Mouse (Mus musculus): ENCODE results near the gene Tmem116. TPM values are rescaled to one million over a fixed set of nuclear protein-coding genes. Genes with fewer than 3 reads are reported as not detected.
A peak's percentile ranks its signal among the peaks of the same experiment; 100 is the strongest.

Tmem116 gene
- 6.9 and 9.2 TPM in 2 replicates for polyA plus RNA-seq (2012; rRNA removed)

DNA sequence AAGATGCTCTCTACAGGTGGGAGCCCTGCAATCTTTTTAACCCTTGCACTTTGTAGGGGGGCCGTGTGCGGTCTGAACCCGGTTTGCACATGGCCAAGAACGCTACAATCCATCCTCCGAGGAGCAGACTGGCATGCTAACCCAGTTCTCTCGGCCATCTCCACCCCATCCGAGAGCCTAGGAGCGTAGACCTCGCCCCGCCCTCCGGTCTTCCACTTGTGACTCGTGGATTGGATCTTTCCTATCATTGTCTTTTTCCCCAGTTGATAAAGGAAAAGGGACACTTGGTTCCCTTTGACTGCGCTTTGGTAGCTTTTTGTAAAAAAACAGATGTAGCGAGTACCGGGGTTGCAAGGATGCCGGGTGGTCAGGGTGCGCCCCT is at the start of gene Tmem116:
Tmem116 (plus strand) TSS at position 250 of the 382 bp plus-strand sequence.
- no peak for DNase-seq (ENCODE audit: extremely low spot score in 1 of 2, low spot score in 1 of 2)

DNA sequence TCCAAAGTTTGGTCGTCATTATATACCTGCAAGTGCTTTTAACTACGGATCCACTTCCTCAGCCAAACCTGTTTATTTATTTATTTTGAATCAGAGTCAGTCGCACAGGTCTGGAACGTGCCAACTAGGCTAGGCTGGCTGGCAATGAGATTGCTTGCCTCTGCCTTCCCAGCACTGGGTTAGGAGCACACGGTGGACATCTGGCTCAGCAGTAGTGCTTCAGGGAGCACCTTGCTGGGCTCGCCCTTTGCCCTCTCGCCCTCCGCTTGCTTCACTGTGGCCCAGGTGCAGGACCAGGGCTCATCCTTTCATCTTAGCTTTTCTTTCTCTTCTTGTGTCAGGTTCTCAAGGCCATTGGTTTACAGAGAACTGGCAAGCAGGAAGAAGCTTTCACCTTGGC is 43.8 kb upstream of the Tmem116 start:
- DNase-seq (ENCODE audit: extremely low spot score in 1 of 2, low spot score in 1 of 2) = no peak

DNA sequence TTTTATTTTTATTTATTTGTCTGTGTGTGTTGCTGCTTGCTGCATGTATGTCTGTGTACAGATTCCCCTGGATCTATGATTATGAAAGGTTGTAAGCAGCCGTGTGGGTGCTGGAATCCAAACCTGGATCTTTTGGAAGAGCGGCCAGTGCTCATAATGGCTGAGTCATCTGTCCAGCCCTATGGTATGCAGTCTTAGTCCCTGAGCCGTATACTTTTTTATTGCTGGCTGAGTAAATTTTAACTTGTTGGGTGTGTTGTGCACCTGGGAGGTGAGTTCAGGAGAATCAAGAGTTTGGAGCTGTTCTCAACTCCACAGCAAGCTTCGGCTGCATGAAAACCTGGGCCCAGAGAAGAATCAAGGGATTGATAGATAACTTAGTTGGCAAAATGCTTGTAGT is 40.7 kb upstream of the Tmem116 start:
- no peak for DNase-seq (ENCODE audit: extremely low spot score in 1 of 2, low spot score in 1 of 2)

DNA sequence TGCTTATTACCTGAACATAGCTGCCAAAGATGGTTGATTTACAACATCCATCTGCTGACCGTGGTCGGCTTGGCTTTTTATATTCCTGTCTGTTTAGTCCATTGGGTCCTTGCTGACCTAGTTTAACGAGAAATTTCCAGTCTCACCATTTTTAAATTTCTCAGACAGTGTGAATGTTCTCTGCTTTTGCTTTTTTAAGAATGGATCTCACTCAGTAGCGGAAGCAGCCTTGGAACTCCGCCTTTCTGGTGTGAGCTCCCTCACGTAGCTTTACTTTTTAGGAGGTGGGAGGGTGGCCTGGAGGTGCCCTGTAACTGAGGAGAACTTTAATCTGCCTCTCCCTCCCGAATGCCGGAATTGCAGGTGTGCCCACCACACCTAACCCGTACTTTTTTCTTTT is 31.0 kb upstream of the Tmem116 start:
- no peak for DNase-seq (ENCODE audit: extremely low spot score in 1 of 2, low spot score in 1 of 2)

DNA sequence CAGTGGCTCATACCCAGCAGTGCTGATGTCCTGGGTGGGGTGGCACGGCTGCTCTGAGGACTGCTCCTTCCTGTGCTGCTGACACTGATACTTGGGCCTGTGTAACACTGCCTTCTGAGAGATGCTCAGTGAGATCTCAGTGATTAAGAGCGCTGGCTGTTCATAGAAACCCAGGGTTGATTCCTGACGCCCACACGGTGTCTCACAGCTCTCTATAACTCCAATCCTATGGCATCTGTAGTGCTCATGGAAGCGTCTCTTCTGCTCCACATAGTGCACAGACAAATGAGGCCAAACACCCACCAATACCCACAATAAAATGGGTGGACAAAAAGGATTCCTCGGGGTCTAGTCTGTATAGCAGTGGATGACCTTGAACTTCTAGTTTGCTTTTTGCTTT is 28.9 kb upstream of the Tmem116 start:
- DNase-seq (ENCODE audit: extremely low spot score in 1 of 2, low spot score in 1 of 2) = peak in 1 of 2 experiments; percentile 53

DNA sequence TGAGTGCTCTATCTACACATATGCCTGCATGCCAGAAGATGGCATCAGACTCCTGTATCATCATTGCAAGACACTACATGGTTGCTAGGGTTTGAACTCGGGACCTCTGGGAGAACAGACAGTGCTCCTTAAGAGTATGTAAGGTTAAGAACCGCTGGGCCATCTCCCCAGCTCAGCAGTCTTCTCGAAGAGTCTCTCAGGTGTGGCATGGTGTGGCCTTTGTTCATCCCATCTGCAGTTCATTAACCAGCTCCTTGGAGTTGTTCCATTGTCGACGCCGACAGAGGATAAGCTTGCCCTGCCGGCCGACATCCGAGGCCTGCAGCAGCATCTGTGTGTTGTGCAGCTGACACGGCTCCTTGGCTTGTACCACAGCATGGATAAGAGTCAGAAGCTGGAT is 28.4 kb upstream of the Tmem116 start:
- DNase-seq (ENCODE audit: extremely low spot score in 1 of 2, low spot score in 1 of 2) = no peak

DNA sequence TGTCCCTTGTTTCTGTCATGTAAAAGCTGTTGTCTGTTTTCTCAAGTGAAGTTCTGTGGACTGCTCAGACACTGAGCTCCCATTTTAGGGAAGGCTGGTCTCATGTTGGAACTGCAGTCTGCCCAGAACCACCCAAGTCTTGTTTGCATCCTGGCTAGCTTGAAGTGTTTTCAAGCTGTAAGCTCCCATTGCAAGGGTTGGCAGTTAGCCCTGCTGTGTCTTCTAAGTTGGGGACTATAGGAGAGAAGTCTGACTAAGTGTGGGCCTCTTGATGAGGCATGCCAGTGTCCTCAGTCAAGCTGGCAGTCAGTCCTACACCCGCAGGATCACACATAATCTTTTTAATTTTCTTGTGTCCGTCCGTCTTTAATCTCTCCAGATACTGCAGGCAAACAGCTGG is 22.7 kb upstream of the Tmem116 start:
- peak in 1 of 2 experiments; percentile 57 for DNase-seq (ENCODE audit: extremely low spot score in 1 of 2, low spot score in 1 of 2)

DNA sequence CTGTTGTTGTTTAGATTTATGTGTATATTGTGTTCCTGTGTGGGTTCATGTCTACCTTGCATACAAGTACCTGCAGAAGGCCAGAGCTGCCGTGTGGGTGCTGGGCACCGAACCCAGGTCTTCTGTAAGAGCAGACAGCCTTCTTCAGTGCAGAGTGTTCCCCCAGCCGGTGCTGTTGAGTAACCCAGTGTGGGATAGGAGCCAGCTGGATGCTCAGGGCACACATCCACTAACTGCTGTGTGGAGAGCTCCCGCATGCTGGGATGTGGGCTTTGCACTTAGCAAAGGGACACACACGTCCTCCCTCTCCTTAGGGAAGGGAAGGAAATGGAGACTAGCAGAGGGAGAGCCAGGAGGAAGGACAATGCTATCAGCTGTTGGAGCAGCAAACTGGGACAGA is 13.6 kb upstream of the Tmem116 start:
- no peak for DNase-seq (ENCODE audit: extremely low spot score in 1 of 2, low spot score in 1 of 2)

DNA sequence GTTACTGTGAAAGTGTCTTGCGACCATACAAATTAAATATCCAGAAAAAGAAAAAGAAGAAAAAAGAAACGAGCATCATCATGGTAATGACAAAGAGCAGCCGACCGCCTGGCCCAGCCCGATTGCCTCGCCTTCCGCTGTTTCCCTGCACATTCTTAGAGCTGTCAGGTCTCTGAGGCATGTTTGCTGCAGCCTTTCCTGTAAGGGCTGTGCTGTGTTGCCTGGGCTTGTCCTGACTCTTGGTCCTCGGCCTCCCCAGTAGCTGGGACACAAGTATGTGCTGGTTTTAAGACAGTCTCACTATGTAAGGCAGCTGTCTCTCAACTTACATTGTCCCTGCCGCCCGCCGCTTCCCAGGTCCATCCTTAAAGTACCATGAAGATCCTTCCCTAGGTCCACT is 12.9 kb upstream of the Tmem116 start:
- DNase-seq (ENCODE audit: extremely low spot score in 1 of 2, low spot score in 1 of 2) = no peak

DNA sequence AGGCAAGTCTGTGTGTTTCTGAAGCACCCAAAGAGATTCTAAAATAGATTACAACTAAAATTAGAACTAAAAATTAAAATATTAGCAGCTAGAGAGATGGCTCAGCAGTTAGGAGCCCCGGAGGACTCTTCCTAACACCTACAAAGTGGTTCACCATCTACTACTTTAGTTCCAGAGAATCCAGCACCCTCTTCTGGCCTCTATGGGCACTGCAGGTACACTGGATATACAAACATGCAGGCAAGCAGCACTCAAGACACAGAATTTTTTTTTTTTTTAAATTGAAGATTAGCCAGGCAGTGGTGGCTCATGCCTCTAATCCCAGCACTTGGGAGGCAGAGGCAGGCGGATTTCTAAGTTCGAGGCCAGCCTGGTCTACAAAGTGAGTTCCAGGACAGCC is 8.1 kb upstream of the Tmem116 start:
- DNase-seq (ENCODE audit: extremely low spot score in 1 of 2, low spot score in 1 of 2) = peak in 1 of 2 experiments; percentile 68

DNA sequence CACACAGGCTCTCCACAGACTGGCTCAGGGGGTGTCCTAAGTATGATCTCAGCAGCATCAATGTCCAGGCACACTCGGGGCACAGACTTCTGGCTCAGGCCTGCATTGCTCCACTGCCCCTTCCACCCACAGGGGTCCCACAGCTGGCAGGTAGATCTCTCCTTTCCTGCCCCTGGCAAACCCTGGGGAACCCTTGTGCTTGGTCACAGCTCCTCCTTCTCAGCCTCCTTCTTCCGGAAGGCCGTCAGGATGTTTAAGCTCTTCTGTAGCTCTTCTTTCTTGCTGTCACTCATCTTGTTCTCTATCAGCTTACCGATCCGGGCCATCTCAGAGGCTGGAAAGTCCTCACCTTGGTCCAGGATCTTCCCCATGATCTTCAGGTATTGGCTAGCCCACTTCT is 6.8 kb upstream of the Tmem116 start:
- no peak for DNase-seq (ENCODE audit: extremely low spot score in 1 of 2, low spot score in 1 of 2)

DNA sequence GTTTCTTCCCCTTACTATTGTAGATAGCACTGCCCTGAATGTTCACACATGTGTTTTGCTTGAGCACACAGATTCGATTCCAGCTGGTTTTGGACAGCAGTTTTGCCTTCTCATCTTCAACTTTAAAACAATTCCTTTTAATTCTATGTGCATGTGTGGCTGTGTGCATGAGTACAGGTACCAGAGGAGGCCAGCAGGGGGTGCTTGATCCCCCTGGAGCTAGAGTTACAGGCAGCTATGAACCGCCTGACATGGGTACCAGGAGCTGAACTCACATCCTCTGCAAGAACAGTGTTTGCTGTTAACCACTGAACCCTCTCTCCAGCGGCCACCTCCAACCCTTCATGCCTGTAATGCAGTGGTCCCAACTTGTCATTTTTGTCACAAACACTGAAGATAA is 3.2 kb upstream of the Tmem116 start:
- no peak for DNase-seq (ENCODE audit: extremely low spot score in 1 of 2, low spot score in 1 of 2)

DNA sequence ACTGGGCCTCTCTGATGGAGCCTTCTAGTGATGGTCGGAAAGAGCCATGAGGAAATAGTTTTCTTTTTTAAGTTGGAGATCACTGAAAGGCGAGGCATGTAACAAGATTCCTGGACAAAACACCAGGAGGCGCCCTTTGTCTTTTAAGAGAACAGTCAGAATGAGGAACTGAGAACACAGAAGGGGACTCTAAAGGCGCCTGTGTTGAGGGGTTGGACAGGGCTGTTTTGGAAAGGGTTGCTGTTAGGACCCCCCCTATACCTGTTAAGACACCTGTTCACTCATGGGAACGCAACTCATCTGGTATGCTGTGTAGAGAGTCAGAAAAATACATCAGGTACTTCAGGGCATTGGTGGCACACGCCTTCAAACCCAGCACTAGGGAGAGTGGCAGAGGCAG is 1.7 kb upstream of the Tmem116 start:
- DNase-seq (ENCODE audit: extremely low spot score in 1 of 2, low spot score in 1 of 2) = peak in 1 of 2 experiments; percentile 50

DNA sequence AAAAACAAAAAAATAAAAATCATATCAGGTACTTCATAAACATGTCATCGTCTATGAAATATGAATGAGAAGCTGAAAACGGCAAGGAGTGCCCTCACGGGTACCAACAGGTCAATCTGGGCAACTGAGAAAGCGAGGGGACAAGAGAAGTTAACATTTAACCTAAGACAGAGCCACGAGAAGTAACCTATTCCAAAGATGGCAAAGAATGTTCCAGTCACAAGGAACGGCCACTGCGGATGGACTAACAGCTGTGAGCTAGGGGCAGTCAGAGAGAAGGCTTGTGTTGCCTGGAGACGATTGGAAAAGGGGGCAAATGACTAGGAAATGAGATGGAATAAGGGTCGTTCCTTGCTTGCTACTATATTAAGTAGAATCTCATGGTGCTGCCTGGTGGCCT is 1.2 kb upstream of the Tmem116 start:
- no peak for DNase-seq (ENCODE audit: extremely low spot score in 1 of 2, low spot score in 1 of 2)

DNA sequence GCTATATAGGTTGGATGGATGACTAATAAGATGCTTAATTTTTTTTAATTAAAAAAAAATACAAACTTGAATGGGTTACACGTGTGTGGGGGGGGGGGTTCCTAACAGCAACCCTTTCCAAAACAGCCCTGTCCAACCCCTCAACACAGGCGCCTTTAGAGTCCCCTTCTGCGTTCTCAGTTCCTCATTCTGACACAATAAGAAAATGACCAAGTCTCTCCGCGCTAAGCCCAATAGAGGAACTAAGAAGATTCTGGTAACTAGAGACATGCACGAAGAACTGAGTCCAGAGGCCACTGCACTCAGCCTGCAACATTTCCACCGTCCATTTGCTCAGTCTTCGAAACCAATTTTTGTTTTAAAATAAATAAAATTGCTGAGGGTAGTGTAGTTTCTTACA is 490 bp upstream of the Tmem116 start:
- DNase-seq (ENCODE audit: extremely low spot score in 1 of 2, low spot score in 1 of 2) = no peak

DNA sequence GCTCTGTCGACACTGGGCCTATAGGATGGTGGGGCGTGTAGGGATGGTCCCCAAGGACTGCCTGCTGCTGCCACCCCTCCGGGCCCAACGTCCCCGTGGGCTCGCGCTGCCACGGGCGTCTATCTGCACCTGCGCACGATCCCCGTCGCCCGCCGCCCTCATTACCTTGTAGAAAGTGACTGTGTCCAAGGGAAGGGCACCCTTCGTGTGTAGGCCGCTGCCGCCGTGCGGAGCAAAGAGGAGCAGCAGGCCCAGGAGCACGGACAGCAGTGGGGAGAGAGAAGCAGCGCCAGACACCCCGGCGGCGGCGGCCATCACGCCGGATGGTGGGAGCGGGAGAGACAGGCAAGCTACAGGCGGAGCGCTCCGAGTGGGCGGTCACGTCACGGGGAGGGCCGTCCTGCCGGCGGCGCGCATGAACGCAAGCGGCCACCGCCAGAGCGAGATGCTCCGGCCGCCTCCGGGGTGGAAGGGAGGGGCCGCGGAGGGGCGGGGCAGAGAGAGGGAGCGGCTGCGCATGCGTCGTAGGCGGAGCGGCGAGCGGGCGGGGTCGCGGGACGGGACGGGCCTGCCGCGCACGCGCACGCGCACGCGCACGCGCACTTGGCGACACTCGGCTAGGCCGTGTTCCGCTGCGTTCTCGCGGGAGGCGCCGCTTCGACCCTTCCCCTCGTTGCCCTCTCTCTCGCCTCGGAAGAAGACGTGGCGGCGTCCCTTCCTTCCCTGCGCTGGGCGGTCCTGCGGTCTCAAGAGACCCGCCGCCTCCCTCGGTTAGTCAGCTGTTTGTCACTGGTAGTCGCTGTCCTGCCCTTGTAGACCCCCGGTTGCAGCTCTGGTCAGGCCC is 555 bp downstream of the Tmem116 start, which contains the start of gene Erp29:
Erp29 (minus strand) TSS at position 481 of the 844 bp plus-strand sequence.
- DNase-seq (ENCODE audit: extremely low spot score in 1 of 2, low spot score in 1 of 2) = peak; percentile 95 to 98

DNA sequence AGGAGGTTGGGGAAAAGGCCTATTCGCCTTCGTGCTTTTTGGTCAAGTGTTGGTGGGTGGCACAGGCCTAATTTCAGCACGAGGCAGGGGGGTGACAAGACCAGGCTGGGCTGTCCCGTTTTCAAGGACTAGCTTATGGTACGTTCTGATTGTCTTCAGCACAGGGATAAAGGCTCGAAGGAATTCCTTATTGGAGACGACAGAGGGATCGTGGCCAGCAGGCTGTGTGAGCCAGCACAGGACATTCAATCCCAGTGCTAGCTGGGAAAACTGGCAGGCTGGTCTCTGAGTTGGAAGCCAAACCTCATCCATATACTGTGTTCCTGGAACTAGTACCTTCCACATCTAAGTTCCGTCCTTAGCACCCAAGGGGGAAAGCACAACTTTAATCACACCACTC is 1.2 kb downstream of the Tmem116 start:
- no peak for DNase-seq (ENCODE audit: extremely low spot score in 1 of 2, low spot score in 1 of 2)

DNA sequence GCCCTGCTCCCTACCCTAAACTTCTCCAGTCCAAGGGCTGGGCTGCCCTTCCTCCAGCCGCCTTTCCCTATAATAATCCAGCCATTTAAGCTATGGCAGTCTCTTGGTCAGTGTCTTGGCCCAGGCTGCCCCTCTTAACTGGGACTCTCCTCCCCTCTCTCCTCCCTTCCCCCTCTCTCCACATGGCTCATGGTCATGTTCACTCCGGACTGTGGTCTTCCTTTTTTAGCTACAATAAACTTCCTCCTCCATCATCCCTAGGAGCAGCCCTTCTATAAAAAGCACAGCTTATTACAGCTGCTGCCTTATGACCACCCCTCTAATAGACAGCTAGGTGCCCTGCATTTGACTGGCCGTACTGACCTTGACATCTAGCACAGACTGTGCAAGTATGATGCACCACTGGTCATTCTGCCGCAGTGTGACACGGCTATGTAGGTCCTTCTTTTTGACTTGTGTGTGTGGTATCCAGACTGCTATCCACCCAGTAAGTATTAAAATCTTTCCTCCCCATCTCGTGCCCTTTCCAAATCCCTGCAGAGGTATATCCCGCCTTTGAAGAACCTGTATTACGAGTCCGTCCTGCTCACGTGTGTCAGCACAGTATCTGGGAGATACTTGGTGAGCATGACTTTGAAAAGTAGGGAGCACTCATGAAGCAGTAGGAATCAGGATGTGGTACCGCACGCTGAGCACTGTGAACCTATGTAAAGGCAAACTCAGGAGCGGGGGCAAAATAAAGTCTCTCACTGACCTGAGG is 2.2 kb downstream of the Tmem116 start:
- no peak for DNase-seq (ENCODE audit: extremely low spot score in 1 of 2, low spot score in 1 of 2)

DNA sequence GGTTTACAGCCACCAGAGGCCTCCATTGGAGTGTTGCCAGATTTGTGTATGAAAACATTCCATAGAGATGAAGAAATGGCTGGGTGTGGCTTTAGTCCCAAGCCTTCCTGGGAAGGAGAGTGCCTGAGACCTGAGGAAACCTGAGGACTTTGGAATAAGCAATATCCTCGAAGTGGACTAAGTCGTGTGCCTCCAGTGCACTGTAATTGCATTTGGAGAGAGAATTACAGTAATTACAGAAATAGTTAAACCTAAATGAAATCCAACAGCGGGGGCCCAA is 2.8 kb downstream of the Tmem116 start:
- DNase-seq (ENCODE audit: extremely low spot score in 1 of 2, low spot score in 1 of 2) = no peak

DNA sequence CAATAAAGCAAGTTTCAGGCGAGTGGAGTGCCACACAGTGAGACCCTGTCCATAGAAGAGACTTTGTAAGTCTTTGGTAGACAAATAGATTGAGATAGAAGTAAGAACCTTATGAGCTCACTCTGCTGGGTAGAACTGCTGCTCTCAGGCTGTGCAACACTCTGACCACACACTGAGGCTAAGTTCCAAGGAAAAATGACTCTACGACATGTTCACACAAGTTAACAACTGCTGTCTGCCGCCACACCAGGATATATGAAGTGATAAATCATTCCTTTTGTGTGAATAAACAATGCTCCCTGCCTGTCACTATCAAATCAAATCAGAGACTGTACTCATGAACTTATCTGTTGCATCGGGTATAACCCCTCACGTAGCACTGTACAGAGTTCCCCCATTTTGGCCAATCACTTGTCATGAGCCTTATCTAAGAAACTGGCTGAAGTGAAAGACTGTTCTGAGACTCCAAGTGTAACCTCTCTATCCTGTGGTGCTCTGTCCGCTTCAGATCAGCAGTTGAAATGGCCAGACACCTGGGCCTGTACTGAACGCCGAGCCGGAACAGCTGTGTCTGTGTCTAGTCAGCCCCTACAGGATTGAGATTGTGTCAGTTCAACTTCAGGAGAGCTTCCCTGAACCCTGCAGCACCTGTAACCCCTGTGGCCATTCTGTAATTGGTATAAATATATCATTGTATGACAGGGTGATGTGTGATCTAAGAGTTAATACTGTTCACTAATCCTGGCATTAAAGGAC is 4.0 kb downstream of the Tmem116 start:
- DNase-seq (ENCODE audit: extremely low spot score in 1 of 2, low spot score in 1 of 2) = no peak
